Mouse (Mus musculus) cerebellum, postnatal 36 days (tissue): ENCODE measurements around the gene Dppa3.

Experiments used
- DNase-seq, 2 experiments: peaks; one replicate each; pipeline ENCODE4 v3.0.0; 2021 to 2022; ENCODE audit warnings: mixed read lengths in 2 of 2

The Dppa3 gene

GRCm38 (mm10) chr6:122626110-122626509 is at the start of gene Dppa3:
Dppa3 (plus strand) TSS chr6:122626410.
- no peak for DNase-seq

- DNase-seq: no peak
Measured at GRCm38 (mm10) chr6:122577030-122577429, 49.2 kb upstream of the Dppa3 start.

GRCm38 (mm10) chr6:122579086-122579485 is 47.1 kb upstream of the Dppa3 start:
- no peak for DNase-seq

- DNase-seq: no peak
Measured at GRCm38 (mm10) chr6:122591027-122591758, 35.0 kb upstream of the Dppa3 start.

GRCm38 (mm10) chr6:122592905-122593304 is 33.3 kb upstream of the Dppa3 start:
- DNase-seq: no peak

- DNase-seq: no peak
Measured at GRCm38 (mm10) chr6:122595637-122596036, 30.6 kb upstream of the Dppa3 start.

GRCm38 (mm10) chr6:122596608-122597007 is 29.6 kb upstream of the Dppa3 start:
- no peak for DNase-seq

GRCm38 (mm10) chr6:122598014-122598413 is 28.2 kb upstream of the Dppa3 start:
- DNase-seq: no peak

GRCm38 (mm10) chr6:122598436-122598835 is 27.8 kb upstream of the Dppa3 start:
- no peak for DNase-seq

GRCm38 (mm10) chr6:122599054-122599737 is 27.0 kb upstream of the Dppa3 start:
- DNase-seq: no peak

GRCm38 (mm10) chr6:122600066-122600646 is 26.1 kb upstream of the Dppa3 start:
- no peak for DNase-seq

GRCm38 (mm10) chr6:122601031-122601430 is 25.2 kb upstream of the Dppa3 start:
- no peak for DNase-seq

GRCm38 (mm10) chr6:122601615-122602014 is 24.6 kb upstream of the Dppa3 start:
- DNase-seq: no peak

GRCm38 (mm10) chr6:122602242-122602991 is 23.8 kb upstream of the Dppa3 start, which contains the start of gene Apobec1:
Apobec1 (minus strand) TSS chr6:122602444.
- DNase-seq: peak; percentile 7 to 9

GRCm38 (mm10) chr6:122602992-122603322 is 23.3 kb upstream of the Dppa3 start:
- no peak for DNase-seq

- DNase-seq: no peak
Measured at GRCm38 (mm10) chr6:122604260-122604659, 21.9 kb upstream of the Dppa3 start.

GRCm38 (mm10) chr6:122605483-122605882 is 20.7 kb upstream of the Dppa3 start:
- DNase-seq: no peak

GRCm38 (mm10) chr6:122606661-122607060 is 19.5 kb upstream of the Dppa3 start:
- DNase-seq: no peak

GRCm38 (mm10) chr6:122607700-122608099 is 18.5 kb upstream of the Dppa3 start:
- DNase-seq: no peak

- DNase-seq: no peak
Measured at GRCm38 (mm10) chr6:122608434-122609376, 17.5 kb upstream of the Dppa3 start.

- DNase-seq: no peak
Measured at GRCm38 (mm10) chr6:122609377-122609728, 16.9 kb upstream of the Dppa3 start.

- DNase-seq: no peak
Measured at GRCm38 (mm10) chr6:122609771-122610170, 16.4 kb upstream of the Dppa3 start, which contains the start of gene Gdf3. Gdf3 (minus strand) TSS chr6:122610087.
